Comparison of ENCODE assay signal across 18 mouse cellular contexts in genomic region chr10:20585959-20586358, GRCm38 (mm10).
A peak's percentile ranks its signal among the peaks of the same experiment; 100 is the strongest.
DNase-seq lines count a peak whose midpoint lies in the region; ATAC-seq and TF ChIP-seq lines count a peak whose summit lies in the region.
"Had no signal": no experiment of that assay in that cellular context is flagged by ENCODE, and none has a peak within 500 bp of the region (broad histone marks: within the 10 kb centered on the region; RNA-seq: fewer than 3 reads in every experiment).

No protein-coding gene starts in this region.

- H3K27me3 ChIP-seq in stomach, postnatal 0 days (ENCODE audit: control insufficient read depth, insufficient read depth, low read length) = no peaks in the 10 kb centered on the region
- H3K27me3 ChIP-seq: hindbrain, embryonic 12.5 days; kidney, embryonic 15.5 days; midbrain, embryonic 12.5 days had no signal

- intact Hi-C loops in left cerebral cortex, postnatal 14 days (cut with DNase I) = no loop called here

- DNase-seq in right cerebral cortex, adult 18-20 months = peak; percentile 53
- no peak for DNase-seq in right cerebral cortex, postnatal 14 days
- peak; percentile 29 to 45 for DNase-seq in layer of hippocampus, adult 8-10 months (ENCODE audit: low spot score in 2 of 2)
- DNase-seq in left cerebral cortex, postnatal 14 days (ENCODE audit: low spot score in 2 of 2) = peak; percentile 49 to 62
- DNase-seq in telencephalon, adult 2 months (ENCODE audit: low read depth, low spot score) = peak; percentile 83
- DNase-seq in kidney, postnatal 10 days = no peak
- DNase-seq in adrenal gland, adult (ENCODE audit: inconsistent age in 2 of 2, low spot score in 1 of 2) = no peak
- no peak for DNase-seq in stomach, postnatal 0 days (ENCODE audit: low spot score)
- DNase-seq: cerebellum, postnatal 25 days; gastrocnemius, postnatal 25 days; lung, adult 18-20 months; retina, postnatal 1 day; thymus, postnatal 36 days had no signal

- no peak overlapping the region for H3K4me2 ChIP-seq in stomach, postnatal 0 days (replicated peaks; ENCODE audit: low read depth)
- H3K4me2 ChIP-seq: hindbrain, embryonic 12.5 days; kidney, embryonic 15.5 days; midbrain, embryonic 12.5 days had no signal

- WGBS in stomach, postnatal 0 days = 86% methylated on average over 4 of the region's 4 CpGs

- no peaks in the 10 kb centered on the region for H3K9me3 ChIP-seq in stomach, postnatal 0 days (ENCODE audit: control insufficient read depth, low read length)
- H3K9me3 ChIP-seq: hindbrain, embryonic 12.5 days; kidney, embryonic 15.5 days; midbrain, embryonic 12.5 days had no signal

- H3K4me3 ChIP-seq in stomach, postnatal 0 days (ENCODE audit: low read depth, low read length) = no peak overlapping the region
- H3K4me3 ChIP-seq: hindbrain, embryonic 12.5 days; kidney, embryonic 15.5 days; midbrain, embryonic 12.5 days; myocyte had no signal

- H3K27ac ChIP-seq in stomach, postnatal 0 days (replicated peaks) = no peak overlapping the region
- H3K27ac ChIP-seq: hindbrain, embryonic 12.5 days; kidney, embryonic 15.5 days; midbrain, embryonic 12.5 days had no signal

- TF ChIP-seq CTCF in stomach, postnatal 0 days (IDR thresholded peaks at IDR 0.05; ENCODE audit: low read depth) = no peak

- ATAC-seq in stomach, postnatal 0 days (ENCODE audit: low FRiP score, low TSS enrichment) = no peak
- ATAC-seq: Patski had no signal

- H3K9ac ChIP-seq in stomach, postnatal 0 days (ENCODE audit: low read length) = no peak overlapping the region
- H3K9ac ChIP-seq: hindbrain, embryonic 12.5 days; kidney, embryonic 15.5 days; midbrain, embryonic 12.5 days had no signal

- no peak for TF ChIP-seq EP300 in stomach, postnatal 0 days (optimal IDR thresholded peaks at IDR 0.05)

- no peaks in the 10 kb centered on the region for H3K36me3 ChIP-seq in stomach, postnatal 0 days (ENCODE audit: control insufficient read depth, insufficient read depth, low read length)
- H3K36me3 ChIP-seq: hindbrain, embryonic 12.5 days; kidney, embryonic 15.5 days; midbrain, embryonic 12.5 days had no signal

- no peaks in the 10 kb centered on the region for H3K4me1 ChIP-seq in stomach, postnatal 0 days (replicated peaks; ENCODE audit: control insufficient read depth, insufficient read depth)
- H3K4me1 ChIP-seq: hindbrain, embryonic 12.5 days; kidney, embryonic 15.5 days; midbrain, embryonic 12.5 days had no signal

Comparison
In these comparisons a context has a peak if more than half of its experiments do, and no peak if none do; other contexts are left out.
1. DNase-seq: peak in right cerebral cortex, adult 18-20 months (single experiment), layer of hippocampus, adult 8-10 months (2 of 2), left cerebral cortex, postnatal 14 days (2 of 2) and telencephalon, adult 2 months (single experiment); none in right cerebral cortex, postnatal 14 days (single experiment), kidney, postnatal 10 days (single experiment), adrenal gland, adult (0 of 2) and stomach, postnatal 0 days (single experiment).